Mouse (Mus musculus) neural tube, embryonic 14.5 days (tissue): Measurements from ENCODE around the gene Klrd1. TPM values are rescaled to one million over a fixed set of nuclear protein-coding genes. Genes with fewer than 3 reads are reported as not detected.
"Not testable (repeated sequence)": the region's sequence is repeated elsewhere in the genome, so short reads cannot be mapped to it uniquely, and the experiment has no call there.

Experiments
- ATAC-seq: fragments of 200-750 bp; cut with Nextera tagmentation; 2 replicates; pipeline ENCODE4 v1.8.0; 2017; ENCODE audit warnings: low read depth, mild to moderate bottlenecking, moderate TSS enrichment, moderate library complexity
- H3K27ac ChIP-seq: fragments of 300-500 bp; sonication (generic); 2 replicates; pipeline ENCODE4 v1.5.1; 2014; ENCODE audit warnings: low read depth, mild to moderate bottlenecking, control low read depth, low read length, moderate library complexity, mixed read lengths
- H3K27me3 ChIP-seq: fragments of 300-500 bp; sonication (generic); 2 replicates; pipeline ENCODE4 v1.6.1; 2014; ENCODE audit warnings: low read length; ENCODE audit not compliant: control insufficient read depth, insufficient read depth
- H3K36me3 ChIP-seq: fragments of 300-500 bp; sonication (generic); 2 replicates; pipeline ENCODE4 v1.6.1; 2014; ENCODE audit warnings: low read length, mixed read lengths; ENCODE audit not compliant: control insufficient read depth, insufficient read depth
- H3K4me1 ChIP-seq: fragments of 300-500 bp; sonication (generic); 2 replicates; pipeline ENCODE4 v1.6.1; 2014; ENCODE audit warnings: low read length; ENCODE audit not compliant: control insufficient read depth, insufficient read depth
- H3K4me2 ChIP-seq: fragments of 300-500 bp; sonication (generic); 2 replicates; pipeline ENCODE4 v1.6.1; 2014; ENCODE audit warnings: mild to moderate bottlenecking, low read depth, low read length, control low read depth
- H3K4me3 ChIP-seq: fragments of 300-500 bp; sonication (generic); 2 replicates; pipeline ENCODE4 v1.5.1; 2014; ENCODE audit warnings: low read depth, low read length, control low read depth, mixed read lengths
- H3K9ac ChIP-seq: fragments of 300-500 bp; sonication (generic); replicated peaks from 2 replicates; pipeline ENCODE4 v1.6.1; 2014; ENCODE audit warnings: low read depth, mild to moderate bottlenecking, control low read depth, low read length, mixed read lengths
- H3K9me3 ChIP-seq: fragments of 300-500 bp; sonication (generic); 2 replicates; pipeline ENCODE4 v1.6.1; 2016; ENCODE audit warnings: low read length; ENCODE audit not compliant: control insufficient read depth
- WGBS: fragments of 180-500 bp; shearing (Covaris S2); extraction: QIAGEN DNeasy Blood & Tissue Kit; methylation state at CpG from one replicate; pipeline ENCODE4 v1.1.7; 2014; 5-methylcytosine and 5-hydroxymethylcytosine counted together
- polyA plus RNA-seq: library from polyadenylated mRNA; unstranded; fragments of >200 nt; fragmentation: Nextera tagmentation; extraction: Ambion mirVana; gene quantifications from 2 replicates; pipeline ENCODE4 v1.2.1, GENCODE M21; 2014

The Klrd1 gene
- polyA plus RNA-seq, 1 experiment from 2014 or later, result not detected

- H3K4me3 ChIP-seq, H3K4me2 ChIP-seq, H3K4me1 ChIP-seq, H3K9me3 ChIP-seq, H3K9ac ChIP-seq, H3K27me3 ChIP-seq, ATAC-seq, H3K27ac ChIP-seq, H3K36me3 ChIP-seq: not testable (repeated sequence)
- 89% methylated on average over 3 of the region's 3 CpGs for WGBS
Measured at GRCm38 (mm10) chr6:129643237-129643636, 51.7 kb downstream of the Klrd1 start, which contains the start of gene Klrc3. Gene Klrc3 (minus strand): TSS chr6:129643337.

GRCm38 (mm10) chr6:129644054-129644453 is 52.5 kb downstream of the Klrd1 start:
- not testable (repeated sequence) for ATAC-seq, H3K27me3 ChIP-seq, H3K4me1 ChIP-seq, H3K9ac ChIP-seq, H3K4me2 ChIP-seq, H3K4me3 ChIP-seq, H3K27ac ChIP-seq, H3K9me3 ChIP-seq, H3K36me3 ChIP-seq
- 100% methylated on average over 1 of the region's 3 CpGs for WGBS

Other genes with a start within 250 kb of the Klrd1 start
- gene Clec12a, start 249.1 kb upstream of the Klrd1 start, polyA plus RNA-seq, result 0.48 and 0.55 TPM in 2 replicates
- gene Clec12b, start 205.9 kb upstream of the Klrd1 start, polyA plus RNA-seq, result 0.17 and 0.27 TPM in 2 replicates
- gene Clec1b, start 194.5 kb upstream of the Klrd1 start, polyA plus RNA-seq, result 0.54 and 0.88 TPM in 2 replicates
- gene Clec9a, start 182.9 kb upstream of the Klrd1 start, polyA plus RNA-seq, result 0.10 and 0.17 TPM in 2 replicates
- gene Clec1a, start 139.8 kb upstream of the Klrd1 start, polyA plus RNA-seq, result 0.87 and 1.6 TPM in 2 replicates
- gene Olr1, start 84.6 kb upstream of the Klrd1 start, polyA plus RNA-seq, result not detected in 2 replicates
- gene Tmem52b, start 79.2 kb upstream of the Klrd1 start, polyA plus RNA-seq, result 0.33 TPM in 1 of 2 replicates, not detected in the other
- 60.2 and 60.6 TPM in 2 replicates for gene Gabarapl1, start 58.6 kb upstream of the Klrd1 start, polyA plus RNA-seq
- gene Klre1, start 13.9 kb upstream of the Klrd1 start, polyA plus RNA-seq, result not detected in 2 replicates
- 0.19 and 0.43 TPM in 2 replicates for gene Klrk1, start 32.1 kb downstream of the Klrd1 start, polyA plus RNA-seq
- not detected in 2 replicates for gene Klrc3, start 51.6 kb downstream of the Klrd1 start, polyA plus RNA-seq
- gene Klrc2, start 68.9 kb downstream of the Klrd1 start, polyA plus RNA-seq, result not detected in 2 replicates
- gene Klrc1, start 87.2 kb downstream of the Klrd1 start, polyA plus RNA-seq, result not detected in 2 replicates
- gene Klri1, start 125.3 kb downstream of the Klrd1 start, polyA plus RNA-seq, result 0.33 TPM in 1 of 2 replicates, not detected in the other
- not detected in 2 replicates for gene Klri2, start 148.7 kb downstream of the Klrd1 start, polyA plus RNA-seq
- not detected in 2 replicates for gene Gm156, start 192.5 kb downstream of the Klrd1 start, polyA plus RNA-seq